In genomic region chr9:111252161-111252869, GRCm38 (mm10) we compare ENCODE assay signal across 23 mouse cellular contexts. TPM values are rescaled to one million over a fixed set of nuclear protein-coding genes. Genes with fewer than 3 reads are reported as not detected.
DNase-seq lines count a peak whose midpoint lies in the region; ATAC-seq and TF ChIP-seq lines count a peak whose summit lies in the region.
"Had no signal": no experiment of that assay in that cellular context is flagged by ENCODE, and none has a peak within 500 bp of the region (broad histone marks: within the 10 kb centered on the region; RNA-seq: fewer than 3 reads in every experiment).

No protein-coding gene starts in this region.

- peaks cover 10% of the 10 kb centered on the region for H3K4me1 ChIP-seq in heart, postnatal 0 days (ENCODE audit: control insufficient read depth, insufficient read depth)
- peaks cover 21% of the 10 kb centered on the region for H3K4me1 ChIP-seq in heart, embryonic 10.5 days
- H3K4me1 ChIP-seq in liver, embryonic 11.5 days (replicated peaks; ENCODE audit: control insufficient read depth, insufficient read depth, low read length): no peaks in the 10 kb centered on the region
- H3K4me1 ChIP-seq in liver, postnatal 0 days (ENCODE audit: insufficient read depth): no peaks in the 10 kb centered on the region
- H3K4me1 ChIP-seq: embryonic facial prominence, embryonic 15.5 days; hindbrain, embryonic 12.5 days had no signal

- no peak overlapping the region for H3K4me3 ChIP-seq in heart, postnatal 0 days (ENCODE audit: low read depth, low read length)
- H3K4me3 ChIP-seq in heart, embryonic 10.5 days: no peak overlapping the region
- no peak overlapping the region for H3K4me3 ChIP-seq in liver, embryonic 11.5 days (ENCODE audit: low read depth, low read length)
- H3K4me3 ChIP-seq in liver, postnatal 0 days (ENCODE audit: low read depth, low read length): no peak overlapping the region
- H3K4me3 ChIP-seq: embryonic facial prominence, embryonic 15.5 days; hindbrain, embryonic 12.5 days; liver, embryonic 12.5 days had no signal

- ATAC-seq in frontal cortex, adult (ENCODE audit: low TSS enrichment): peak; percentile 64; the same call in 1 of the 2 replicates
- ATAC-seq in heart, postnatal 0 days (ENCODE audit: insufficient read depth, low read depth): peak; percentile 69
- no peak for ATAC-seq in liver, embryonic 11.5 days (replicated peaks; ENCODE audit: low FRiP score)
- no peak for ATAC-seq in liver, postnatal 0 days
- ATAC-seq: liver, embryonic 12.5 days had no signal

- peaks cover 66% of the 10 kb centered on the region for H3K36me3 ChIP-seq in heart, postnatal 0 days (replicated peaks; ENCODE audit: control insufficient read depth, insufficient read depth, low read length)
- H3K36me3 ChIP-seq in heart, embryonic 10.5 days: peaks cover 83% of the 10 kb centered on the region
- peaks cover 47% of the 10 kb centered on the region for H3K36me3 ChIP-seq in liver, embryonic 11.5 days (ENCODE audit: control insufficient read depth, insufficient read depth, low read length)
- peaks cover 65% of the 10 kb centered on the region for H3K36me3 ChIP-seq in liver, postnatal 0 days (replicated peaks; ENCODE audit: insufficient read depth, low read length)

- H3K9me3 ChIP-seq in heart, postnatal 0 days (replicated peaks; ENCODE audit: control insufficient read depth, low read length): no peaks in the 10 kb centered on the region
- no peaks in the 10 kb centered on the region for H3K9me3 ChIP-seq in heart, embryonic 10.5 days
- no peaks in the 10 kb centered on the region for H3K9me3 ChIP-seq in liver, embryonic 11.5 days (ENCODE audit: control insufficient read depth, low read length)
- H3K9me3 ChIP-seq in liver, postnatal 0 days (ENCODE audit: low read length): no peaks in the 10 kb centered on the region
- H3K9me3 ChIP-seq: embryonic facial prominence, embryonic 15.5 days; hindbrain, embryonic 12.5 days; liver, embryonic 12.5 days had no signal

- no peak overlapping the region for H3K4me2 ChIP-seq in heart, postnatal 0 days (ENCODE audit: low read depth, low read length)
- H3K4me2 ChIP-seq in liver, embryonic 11.5 days: no peak overlapping the region
- no peak overlapping the region for H3K4me2 ChIP-seq in liver, postnatal 0 days (ENCODE audit: low read depth, low read length)
- H3K4me2 ChIP-seq: embryonic facial prominence, embryonic 15.5 days; hindbrain, embryonic 12.5 days; liver, embryonic 12.5 days had no signal

- no peak overlapping the region for H3K27ac ChIP-seq in heart, postnatal 0 days (ENCODE audit: low read depth)
- no peak overlapping the region for H3K27ac ChIP-seq in heart, embryonic 10.5 days
- H3K27ac ChIP-seq in liver, embryonic 11.5 days (ENCODE audit: low read depth, low read length): no peak overlapping the region
- no peak overlapping the region for H3K27ac ChIP-seq in liver, postnatal 0 days (ENCODE audit: low read depth)
- H3K27ac ChIP-seq: embryonic facial prominence, embryonic 15.5 days; hindbrain, embryonic 12.5 days; liver, embryonic 12.5 days had no signal

- no peaks in the 10 kb centered on the region for H3K27me3 ChIP-seq in heart, postnatal 0 days (ENCODE audit: control insufficient read depth, insufficient read depth, low read length)
- no peaks in the 10 kb centered on the region for H3K27me3 ChIP-seq in heart, embryonic 10.5 days (ENCODE audit: insufficient read depth, poor library complexity, severe bottlenecking)
- H3K27me3 ChIP-seq in liver, embryonic 11.5 days (replicated peaks; ENCODE audit: control insufficient read depth, insufficient read depth, low read length): no peaks in the 10 kb centered on the region
- H3K27me3 ChIP-seq in liver, postnatal 0 days (ENCODE audit: insufficient read depth, low read length): no peaks in the 10 kb centered on the region
- H3K27me3 ChIP-seq: embryonic facial prominence, embryonic 15.5 days; hindbrain, embryonic 12.5 days; liver, embryonic 12.5 days had no signal

- 47% methylated on average over 7 of the region's 7 CpGs for WGBS in heart, postnatal 0 days
- WGBS in heart, embryonic 10.5 days: 42% methylated on average over 7 of the region's 7 CpGs
- 62% methylated on average over 7 of the region's 7 CpGs for WGBS in liver, embryonic 11.5 days
- WGBS in liver, postnatal 0 days (ENCODE audit: insufficient replicate concordance): 70% methylated on average over 7 of the region's 7 CpGs

- intact Hi-C loops in gastrocnemius, postnatal 36 days (cut with DNase I): no loop called here

- TF ChIP-seq CTCF in heart, postnatal 0 days (IDR thresholded peaks at IDR 0.05; ENCODE audit: low read depth): peak; percentile 52
- no peak for TF ChIP-seq CTCF in liver, postnatal 0 days (IDR thresholded peaks at IDR 0.05; ENCODE audit: low read depth)

- no peak for TF ChIP-seq EP300 in heart, postnatal 0 days (IDR thresholded peaks at IDR 0.05; ENCODE audit: low read depth)
- no peak for TF ChIP-seq EP300 in liver, postnatal 0 days (IDR thresholded peaks at IDR 0.05; ENCODE audit: low read depth)

- DNase-seq in frontal cortex, postnatal 10 days (ENCODE audit: low spot score in 2 of 2): no peak
- no peak for DNase-seq in heart, postnatal 0 days (ENCODE audit: low spot score)
- DNase-seq in heart, embryonic 10.5 days (ENCODE audit: low spot score): no peak
- DNase-seq in liver, embryonic 11.5 days (ENCODE audit: low spot score): peak; percentile 24
- DNase-seq in liver, postnatal 0 days: no peak
- DNase-seq in ZHBTc4 (ENCODE audit: low read depth, low spot score): peak; percentile 76
- no peak for DNase-seq in gastrocnemius, postnatal 36 days
- DNase-seq: adrenal gland, postnatal 36 days; cerebellum, adult 18-20 months; cerebellum, postnatal 25 days; gastrocnemius, postnatal 10 days; kidney, adult 18-20 months; kidney, postnatal 10 days; midbrain, embryonic 14.5 days; right cerebral cortex, postnatal 14 days; spleen, adult 18-20 months had no signal

- H3K9ac ChIP-seq in heart, postnatal 0 days (replicated peaks; ENCODE audit: low read depth, low read length): no peak overlapping the region
- H3K9ac ChIP-seq in liver, embryonic 11.5 days (ENCODE audit: low read depth, low read length): no peak overlapping the region
- no peak overlapping the region for H3K9ac ChIP-seq in liver, postnatal 0 days (replicated peaks)
- H3K9ac ChIP-seq: embryonic facial prominence, embryonic 15.5 days; hindbrain, embryonic 12.5 days; liver, embryonic 12.5 days had no signal

RNA-seq across cellular contexts. Expression of gene Mlh1, which starts 19.3 kb away (rescaled TPM):
- total RNA-seq in heart, postnatal 0 days (2014; rRNA removed; ENCODE audit: low replicate concordance): 12.8 and 18.4 TPM in 2 replicates
- 19.7 and 20.0 TPM in 2 replicates for polyA plus RNA-seq in heart, postnatal 0 days (2015; fragmentation: Nextera tagmentation; extraction: Ambion mirVana)
- polyA plus RNA-seq in heart, embryonic 10.5 days (2016; fragmentation: Nextera tagmentation; extraction: Ambion mirVana): 51.7 and 52.6 TPM in 2 replicates
- 50.2 and 52.4 TPM in 2 replicates for polyA plus RNA-seq in liver, embryonic 11.5 days (2014; fragmentation: Nextera tagmentation; extraction: Ambion mirVana)
- 9.8 and 10.1 TPM in 2 replicates for polyA plus RNA-seq in liver, postnatal 0 days (2015; fragmentation: Nextera tagmentation; extraction: Ambion mirVana)
- total RNA-seq in gastrocnemius, postnatal 36 days (2021): 1 to 10 TPM; 4.9 to 8.4 TPM

RNA-seq across cellular contexts. Expression of gene Epm2aip1, which starts 19.4 kb away (rescaled TPM):
- 28.2 and 33.0 TPM in 2 replicates for total RNA-seq in heart, postnatal 0 days (2014; rRNA removed; ENCODE audit: low replicate concordance)
- 13.5 and 15.6 TPM in 2 replicates for polyA plus RNA-seq in heart, postnatal 0 days (2015; fragmentation: Nextera tagmentation; extraction: Ambion mirVana)
- 24.7 and 28.4 TPM in 2 replicates for polyA plus RNA-seq in heart, embryonic 10.5 days (2016; fragmentation: Nextera tagmentation; extraction: Ambion mirVana)
- 21.7 and 24.5 TPM in 2 replicates for polyA plus RNA-seq in liver, embryonic 11.5 days (2014; fragmentation: Nextera tagmentation; extraction: Ambion mirVana)
- 4.4 and 5.2 TPM in 2 replicates for polyA plus RNA-seq in liver, postnatal 0 days (2015; fragmentation: Nextera tagmentation; extraction: Ambion mirVana)
- total RNA-seq in gastrocnemius, postnatal 36 days (2021): 10 to 100 TPM; 16.1 to 22.4 TPM

RNA-seq across cellular contexts. Expression of gene Trank1, which starts 59.2 kb away (rescaled TPM):
- total RNA-seq in heart, postnatal 0 days (2014; rRNA removed; ENCODE audit: low replicate concordance): 0.04 TPM in 1 of 2 replicates, not detected in the other
- not detected in 2 replicates for polyA plus RNA-seq in heart, postnatal 0 days (2015; fragmentation: Nextera tagmentation; extraction: Ambion mirVana)
- polyA plus RNA-seq in heart, embryonic 10.5 days (2016; fragmentation: Nextera tagmentation; extraction: Ambion mirVana): 0.08 and 0.21 TPM in 2 replicates
- 0.03 and 0.10 TPM in 2 replicates for polyA plus RNA-seq in liver, embryonic 11.5 days (2014; fragmentation: Nextera tagmentation; extraction: Ambion mirVana)
- polyA plus RNA-seq in liver, postnatal 0 days (2015; fragmentation: Nextera tagmentation; extraction: Ambion mirVana): 0.02 TPM in 1 of 2 replicates, not detected in the other
- total RNA-seq in gastrocnemius, postnatal 36 days (2021): not detected
- total RNA-seq: MEL; neutrophil, adult 5-6 weeks had no signal
- polyA plus RNA-seq: heart, embryonic 16.5 days; liver, embryonic 12.5 days had no signal

Comparison
In these comparisons a context has a peak if more than half of its experiments do, and no peak if none do; other contexts are left out.
1. DNase-seq: peak in liver, embryonic 11.5 days (single experiment) and ZHBTc4 (single experiment); none in frontal cortex, postnatal 10 days (0 of 2), heart, postnatal 0 days (single experiment), heart, embryonic 10.5 days (single experiment), liver, postnatal 0 days (single experiment) and gastrocnemius, postnatal 36 days (0 of 2).
2. ATAC-seq: peak in frontal cortex, adult (single experiment) and heart, postnatal 0 days (single experiment); none in liver, embryonic 11.5 days (single experiment) and liver, postnatal 0 days (single experiment).